Mouse (Mus musculus): ENCODE results near the gene Hmga2. TPM values are rescaled to one million over a fixed set of nuclear protein-coding genes. Genes with fewer than 3 reads are reported as not detected.

The Hmga2 gene
- polyA plus RNA-seq, 1 experiment from 2014 or later = 21.1 TPM

DNA sequence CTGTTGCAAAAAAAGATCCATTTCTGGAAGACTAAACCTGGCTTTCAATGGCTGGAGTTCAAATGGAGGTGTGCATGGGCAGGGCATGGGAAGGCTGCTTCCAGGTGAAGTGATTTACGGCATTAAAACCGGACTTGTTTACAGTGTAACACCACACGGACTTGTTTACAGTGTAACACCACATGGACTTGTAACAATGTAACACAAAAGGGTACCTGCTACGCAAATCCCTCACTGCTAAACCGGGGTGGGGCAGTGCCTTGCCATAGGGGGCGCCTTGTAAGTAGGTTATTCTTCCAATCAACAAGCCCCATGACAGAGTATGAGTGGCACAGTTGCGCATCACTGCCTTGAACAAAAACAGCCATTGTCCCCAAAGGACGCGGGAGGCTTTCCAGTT is 44.2 kb downstream of the Hmga2 start:
- ATAC-seq = no peak
- 59% methylated on average over 9 of the region's 9 CpGs for WGBS
- H3K27me3 ChIP-seq (replicated peaks; ENCODE audit: control insufficient read depth, insufficient read depth, low read length) = no peaks in the 10 kb centered on the region
- no peaks in the 10 kb centered on the region for H3K36me3 ChIP-seq (ENCODE audit: control insufficient read depth, insufficient read depth, low read length)
- H3K4me3 ChIP-seq (ENCODE audit: low read length) = no peak overlapping the region
- H3K4me2 ChIP-seq (ENCODE audit: low read depth, low read length) = no peak overlapping the region
- no peak overlapping the region for H3K9ac ChIP-seq (ENCODE audit: low read depth, low read length)
- H3K4me1 ChIP-seq (ENCODE audit: control insufficient read depth, insufficient read depth, low read length) = peaks cover 43% of the 10 kb centered on the region
- no peaks in the 10 kb centered on the region for H3K9me3 ChIP-seq (ENCODE audit: control insufficient read depth, low read length)
- H3K27ac ChIP-seq (ENCODE audit: low read length) = no peak overlapping the region

- Histone ChIP-seq H3K4me1 (ENCODE audit: control insufficient read depth, insufficient read depth, low read length) (peaks cover 45% of the 10 kb centered on the region), H3K4me3 (ENCODE audit: low read length) (no peak overlapping the region), H3K9me3 (ENCODE audit: control insufficient read depth, low read length) (no peaks in the 10 kb centered on the region), H3K4me2 (ENCODE audit: low read depth, low read length) (no peak overlapping the region), H3K27me3 (replicated peaks; ENCODE audit: control insufficient read depth, insufficient read depth, low read length) (no peaks in the 10 kb centered on the region), H3K27ac (ENCODE audit: low read length) (no peak overlapping the region), H3K9ac (ENCODE audit: low read depth, low read length) (no peak overlapping the region), H3K36me3 (ENCODE audit: control insufficient read depth, insufficient read depth, low read length) (no peaks in the 10 kb centered on the region)
- no peak for ATAC-seq
- 37% methylated on average over 2 of the region's 2 CpGs for WGBS
Measured at GRCm38 (mm10) chr10:120431435-120431834, 44.8 kb downstream of the Hmga2 start.

DNA sequence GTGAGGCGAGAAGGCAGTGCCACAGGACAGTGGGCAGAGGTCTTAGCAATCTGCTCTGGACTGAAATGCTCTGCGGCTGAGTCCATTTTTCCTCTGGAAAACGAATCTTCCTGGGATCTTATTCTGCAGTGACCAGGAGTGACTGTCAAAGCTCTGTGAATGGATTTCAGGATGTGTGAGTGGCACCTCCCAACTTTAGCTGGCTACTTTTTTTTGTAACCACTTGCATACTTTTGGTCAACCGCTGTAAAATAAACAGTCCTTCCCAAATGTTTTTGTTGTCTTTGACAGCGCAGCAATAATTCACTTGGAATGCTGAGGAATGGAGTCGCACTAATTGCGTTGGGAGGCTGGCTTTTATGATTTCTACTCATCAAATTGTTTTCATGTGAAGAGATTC is 45.8 kb downstream of the Hmga2 start:
- no peaks in the 10 kb centered on the region for H3K27me3 ChIP-seq (replicated peaks; ENCODE audit: control insufficient read depth, insufficient read depth, low read length)
- H3K4me1 ChIP-seq (ENCODE audit: control insufficient read depth, insufficient read depth, low read length) = peaks cover 49% of the 10 kb centered on the region
- H3K9ac ChIP-seq (ENCODE audit: low read depth, low read length) = no peak overlapping the region
- 50% methylated on average over 7 of the region's 7 CpGs for WGBS
- no peaks in the 10 kb centered on the region for H3K36me3 ChIP-seq (ENCODE audit: control insufficient read depth, insufficient read depth, low read length)
- no peak for ATAC-seq
- no peak overlapping the region for H3K4me2 ChIP-seq (ENCODE audit: low read depth, low read length)
- H3K27ac ChIP-seq (ENCODE audit: low read length) = 0 out of 2 replicates have a peak overlapping the region, but pooled peaks have one; percentile 24
- no peak overlapping the region for H3K4me3 ChIP-seq (ENCODE audit: low read length)
- H3K9me3 ChIP-seq (ENCODE audit: control insufficient read depth, low read length) = no peaks in the 10 kb centered on the region

- H3K9me3 ChIP-seq (ENCODE audit: control insufficient read depth, low read length) = no peaks in the 10 kb centered on the region
- no peak overlapping the region for H3K4me3 ChIP-seq (ENCODE audit: low read length)
- ATAC-seq = no peak
- no peaks in the 10 kb centered on the region for H3K27me3 ChIP-seq (replicated peaks; ENCODE audit: control insufficient read depth, insufficient read depth, low read length)
- H3K9ac ChIP-seq (ENCODE audit: low read depth, low read length) = no peak overlapping the region
- no peak overlapping the region for H3K27ac ChIP-seq (ENCODE audit: low read length)
- no peaks in the 10 kb centered on the region for H3K36me3 ChIP-seq (ENCODE audit: control insufficient read depth, insufficient read depth, low read length)
- H3K4me2 ChIP-seq (ENCODE audit: low read depth, low read length) = no peak overlapping the region
- peaks cover 49% of the 10 kb centered on the region for H3K4me1 ChIP-seq (ENCODE audit: control insufficient read depth, insufficient read depth, low read length)
- 53% methylated on average over 5 of the region's 5 CpGs for WGBS
Measured at GRCm38 (mm10) chr10:120429758-120430259, 46.5 kb downstream of the Hmga2 start.

GRCm38 (mm10) chr10:120429199-120429551 is 47.1 kb downstream of the Hmga2 start:
- Histone ChIP-seq H3K4me2 (ENCODE audit: low read depth, low read length) (no peak overlapping the region), H3K27ac (ENCODE audit: low read length) (peak overlapping the region; percentile 6; the same call in 1 of the 2 replicates), H3K4me3 (ENCODE audit: low read length) (no peak overlapping the region), H3K9me3 (ENCODE audit: control insufficient read depth, low read length) (no peaks in the 10 kb centered on the region), H3K4me1 (ENCODE audit: control insufficient read depth, insufficient read depth, low read length) (peaks cover 51% of the 10 kb centered on the region), H3K27me3 (replicated peaks; ENCODE audit: control insufficient read depth, insufficient read depth, low read length) (no peaks in the 10 kb centered on the region), H3K9ac (ENCODE audit: low read depth, low read length) (no peak overlapping the region), H3K36me3 (ENCODE audit: control insufficient read depth, insufficient read depth, low read length) (no peaks in the 10 kb centered on the region)
- no peak for ATAC-seq
- WGBS = 70% methylated on average over 10 of the region's 10 CpGs

- WGBS = 59% methylated on average over 33 of the region's 33 CpGs
- Histone ChIP-seq H3K4me3 (ENCODE audit: low read length) (no peak overlapping the region), H3K4me1 (ENCODE audit: control insufficient read depth, insufficient read depth, low read length) (peaks cover 52% of the 10 kb centered on the region), H3K4me2 (ENCODE audit: low read depth, low read length) (peak overlapping the region; percentile 21; the same call in 1 of the 2 replicates), H3K36me3 (ENCODE audit: control insufficient read depth, insufficient read depth, low read length) (no peaks in the 10 kb centered on the region), H3K27me3 (replicated peaks; ENCODE audit: control insufficient read depth, insufficient read depth, low read length) (no peaks in the 10 kb centered on the region), H3K27ac (ENCODE audit: low read length) (peak overlapping the region; percentile 44; the same call in 1 of the 2 replicates), H3K9ac (ENCODE audit: low read depth, low read length) (peak overlapping the region; percentile 34), H3K9me3 (ENCODE audit: control insufficient read depth, low read length) (no peaks in the 10 kb centered on the region)
- peak; percentile 32 for ATAC-seq
Measured at GRCm38 (mm10) chr10:120428430-120429198, 47.7 kb downstream of the Hmga2 start.

DNA sequence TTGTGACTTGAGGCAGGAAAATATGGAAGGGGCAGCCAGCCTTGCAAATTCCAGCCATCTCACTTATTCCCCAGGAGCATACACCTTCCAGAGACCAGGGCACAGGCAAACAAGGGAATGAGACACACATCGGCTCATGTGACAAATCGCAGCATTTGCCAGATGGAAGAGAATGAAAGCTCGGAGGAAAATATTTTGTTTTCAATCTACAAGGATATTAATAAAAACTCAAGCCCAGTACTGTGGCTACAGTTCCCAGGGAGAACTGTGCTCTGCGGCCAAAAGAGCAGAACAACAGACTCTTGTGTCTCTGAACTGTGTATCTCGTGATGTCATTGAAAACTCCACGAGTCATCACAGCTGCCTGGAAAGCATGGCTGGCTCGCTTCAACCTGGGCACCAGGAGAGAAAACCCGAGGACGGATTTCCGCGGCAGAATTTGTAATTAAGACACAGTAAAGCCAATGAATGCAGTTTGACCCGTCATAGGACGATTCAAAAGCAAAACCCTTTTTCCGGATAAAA is 50.1 kb downstream of the Hmga2 start:
- peaks cover 53% of the 10 kb centered on the region for H3K4me1 ChIP-seq (ENCODE audit: control insufficient read depth, insufficient read depth, low read length)
- 64% methylated on average over 14 of the region's 14 CpGs for WGBS
- H3K4me3 ChIP-seq (ENCODE audit: low read length) = no peak overlapping the region
- H3K36me3 ChIP-seq (ENCODE audit: control insufficient read depth, insufficient read depth, low read length) = no peaks in the 10 kb centered on the region
- no peak overlapping the region for H3K27ac ChIP-seq (ENCODE audit: low read length)
- no peaks in the 10 kb centered on the region for H3K27me3 ChIP-seq (replicated peaks; ENCODE audit: control insufficient read depth, insufficient read depth, low read length)
- no peak overlapping the region for H3K9ac ChIP-seq (ENCODE audit: low read depth, low read length)
- H3K9me3 ChIP-seq (ENCODE audit: control insufficient read depth, low read length) = no peaks in the 10 kb centered on the region
- no peak overlapping the region for H3K4me2 ChIP-seq (ENCODE audit: low read depth, low read length)
- ATAC-seq = no peak

DNA sequence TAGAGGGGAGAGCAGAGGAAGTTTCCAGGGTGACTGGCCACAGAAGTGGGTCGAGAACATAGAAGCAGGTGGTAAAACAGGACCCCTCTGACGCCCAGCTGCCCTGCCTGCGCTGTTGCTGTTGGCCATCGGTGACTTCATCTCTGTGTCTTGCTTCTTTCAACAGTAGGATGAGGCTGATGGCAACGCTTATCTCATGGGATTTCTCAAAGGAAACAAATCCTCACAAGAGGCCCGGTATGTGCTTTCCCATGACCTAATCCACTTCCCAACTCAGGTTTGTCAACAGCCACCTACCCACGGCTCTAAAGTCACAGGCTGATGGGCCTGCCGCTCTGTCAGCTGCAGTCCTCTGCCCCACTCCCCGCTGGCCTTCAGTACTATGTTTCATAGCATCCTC is 52.3 kb downstream of the Hmga2 start:
- 42% methylated on average over 9 of the region's 9 CpGs for WGBS
- peaks cover 53% of the 10 kb centered on the region for H3K4me1 ChIP-seq (ENCODE audit: control insufficient read depth, insufficient read depth, low read length)
- 0 out of 2 replicates have a peak overlapping the region, but pooled peaks have one; percentile 16 for H3K27ac ChIP-seq (ENCODE audit: low read length)

DNA sequence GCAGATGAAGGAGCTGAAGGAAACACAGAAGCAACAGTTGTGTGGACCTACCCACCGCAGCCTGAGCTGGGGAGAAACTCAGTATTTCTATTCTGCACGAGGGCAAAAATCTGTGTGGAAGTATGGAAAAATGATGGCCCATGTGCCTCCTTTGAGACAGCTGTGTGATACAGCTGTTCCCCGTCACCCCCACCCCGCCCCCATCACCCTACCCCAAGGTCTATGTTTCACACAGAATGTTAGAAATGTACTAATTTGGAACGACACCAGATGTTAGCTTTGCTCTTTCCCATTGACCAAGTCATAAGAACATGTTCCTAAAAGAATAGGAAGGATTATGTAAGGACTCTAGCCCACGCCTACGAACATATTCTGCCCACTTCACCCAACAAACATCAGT is 53.0 kb downstream of the Hmga2 start:
- WGBS = 57% methylated on average over 7 of the region's 7 CpGs
- H3K4me1 ChIP-seq (ENCODE audit: control insufficient read depth, insufficient read depth, low read length) = peaks cover 53% of the 10 kb centered on the region
- no peaks in the 10 kb centered on the region for H3K9me3 ChIP-seq (ENCODE audit: control insufficient read depth, low read length)
- no peak overlapping the region for H3K9ac ChIP-seq (ENCODE audit: low read depth, low read length)
- H3K4me2 ChIP-seq (ENCODE audit: low read depth, low read length) = no peak overlapping the region
- no peak overlapping the region for H3K4me3 ChIP-seq (ENCODE audit: low read length)
- no peaks in the 10 kb centered on the region for H3K27me3 ChIP-seq (replicated peaks; ENCODE audit: control insufficient read depth, insufficient read depth, low read length)
- H3K27ac ChIP-seq (ENCODE audit: low read length) = peak overlapping the region; percentile 14; the same call in 1 of the 2 replicates
- no peak for ATAC-seq
- H3K36me3 ChIP-seq (ENCODE audit: control insufficient read depth, insufficient read depth, low read length) = 0 out of 2 replicates have a peak, but pooled peaks cover 2% of the 10 kb centered on the region

More for the DNA sequence above, 52.3 kb downstream of the Hmga2 start:
- H3K9ac ChIP-seq (ENCODE audit: low read depth, low read length) = no peak overlapping the region
- H3K4me3 ChIP-seq (ENCODE audit: low read length) = no peak overlapping the region
- H3K9me3 ChIP-seq (ENCODE audit: control insufficient read depth, low read length) = no peaks in the 10 kb centered on the region
- H3K4me2 ChIP-seq (ENCODE audit: low read depth, low read length) = no peak overlapping the region
- H3K27me3 ChIP-seq (replicated peaks; ENCODE audit: control insufficient read depth, insufficient read depth, low read length) = no peaks in the 10 kb centered on the region
- 0 out of 2 replicates have a peak, but pooled peaks cover 2% of the 10 kb centered on the region for H3K36me3 ChIP-seq (ENCODE audit: control insufficient read depth, insufficient read depth, low read length)
- ATAC-seq = no peak
